Mouse (Mus musculus) activated CD4-positive, CD25-positive, alpha-beta regulatory T cell, adult 9 weeks (primary cell): Measurements from ENCODE around the gene Prnd. TPM values are rescaled to one million over a fixed set of nuclear protein-coding genes. Genes with fewer than 3 reads are reported as not detected.

Experiments used
- polyA plus RNA-seq: library from polyadenylated mRNA; unstranded; fragments of 100-300 nt; shearing (Covaris generic); gene quantifications from one replicate; pipeline ENCODE4 v1.2.1, GENCODE M21; 2017

Gene Prnd
- 0.23 TPM for polyA plus RNA-seq

GRCm38 (mm10) chr2:131950598-131951095, at the start of gene Prnd:
Prnd (plus strand) TSS chr2:131950861.

GRCm38 (mm10) chr2:131909683-131910572, 40.7 kb upstream of the Prnd start, which contains the start of the genes Prnp and Prn:
Prnp (plus strand) TSS chr2:131909928.
Prn (plus strand) TSS chr2:131909957.

Other genes starting within 250 kb of the Prnd start
- not detected for gene Erv3, start 91.1 kb upstream of the Prnd start, polyA plus RNA-seq
- gene Prnp, start 40.9 kb upstream of the Prnd start, polyA plus RNA-seq = 33.0 TPM
- gene Prn, start 40.9 kb upstream of the Prnd start, polyA plus RNA-seq = not detected
- gene Rassf2, start 79.4 kb downstream of the Prnd start, polyA plus RNA-seq = 97.5 TPM
- 34.7 TPM for gene Slc23a2, start 194.2 kb downstream of the Prnd start, polyA plus RNA-seq